Mouse (Mus musculus): ENCODE measurements around the gene Dmd. TPM values are rescaled to one million over a fixed set of nuclear protein-coding genes. Genes with fewer than 3 reads are reported as not detected.
"Not testable (repeated sequence)": the region's sequence is repeated elsewhere in the genome, so short reads cannot be mapped to it uniquely, and the experiment has no call there.

Gene Dmd
- polyA plus RNA-seq, 1 experiment from 2014 or later, result 21.4 TPM

GRCm38 (mm10) chrX:83674998-83675397 lies 726.3 kb downstream of the Dmd start:
- Histone ChIP-seq H3K4me2 (ENCODE audit: low read depth) (no peak overlapping the region), H3K27me3 (ENCODE audit: control insufficient read depth, insufficient read depth, low read length) (no peaks in the 10 kb centered on the region), H3K27ac (ENCODE audit: low read depth, low read length) (no peak overlapping the region), H3K4me1 (ENCODE audit: control insufficient read depth, insufficient read depth, low read length) (no peaks in the 10 kb centered on the region), H3K9ac (ENCODE audit: low read length) (no peak overlapping the region), H3K9me3 (ENCODE audit: control insufficient read depth, low read length) (no peaks in the 10 kb centered on the region), H3K4me3 (ENCODE audit: low read depth, low read length) (no peak overlapping the region), H3K36me3 (ENCODE audit: control insufficient read depth, insufficient read depth, low read length) (no peaks in the 10 kb centered on the region)
- 67% methylated on average over 1 of the region's 1 CpGs for WGBS
- DNase-seq (ENCODE audit: low spot score) (peak; percentile 10), ATAC-seq (ENCODE audit: insufficient read depth, low FRiP score, low TSS enrichment) (no peak)

DNA sequence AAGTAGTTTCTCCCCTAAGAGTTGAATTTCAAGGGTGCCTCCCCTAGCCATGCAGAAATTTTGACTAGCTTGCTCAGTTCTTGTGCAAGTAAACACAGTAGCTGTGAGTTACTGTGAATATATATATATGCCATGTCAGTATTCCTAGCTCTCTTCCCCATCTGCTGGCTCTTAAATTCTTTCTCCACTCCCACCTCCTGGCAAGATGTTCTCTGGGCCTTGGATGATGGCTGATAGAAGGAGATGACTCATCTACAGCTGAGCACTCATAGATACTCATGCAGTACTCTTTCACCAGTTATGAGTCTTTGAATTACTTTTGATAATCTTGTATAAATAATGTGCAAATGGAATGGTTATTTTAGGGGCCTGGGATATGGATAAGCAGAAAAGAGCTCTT lies 737.9 kb downstream of the Dmd start:
- no peaks in the 10 kb centered on the region for H3K36me3 ChIP-seq (ENCODE audit: control insufficient read depth, insufficient read depth, low read length)
- H3K4me1 ChIP-seq (ENCODE audit: control insufficient read depth, insufficient read depth, low read length), result no peaks in the 10 kb centered on the region
- ATAC-seq (ENCODE audit: insufficient read depth, low FRiP score, low TSS enrichment), result no peak
- H3K9me3 ChIP-seq (ENCODE audit: control insufficient read depth, low read length), result no peaks in the 10 kb centered on the region
- H3K9ac ChIP-seq (ENCODE audit: low read length), result no peak overlapping the region
- no peaks in the 10 kb centered on the region for H3K27me3 ChIP-seq (ENCODE audit: control insufficient read depth, insufficient read depth, low read length)
- no peak overlapping the region for H3K4me3 ChIP-seq (ENCODE audit: low read depth, low read length)
- H3K27ac ChIP-seq (ENCODE audit: low read depth, low read length), result no peak overlapping the region
- no peak for DNase-seq (ENCODE audit: low spot score)
- H3K4me2 ChIP-seq (ENCODE audit: low read depth), result no peak overlapping the region

DNA sequence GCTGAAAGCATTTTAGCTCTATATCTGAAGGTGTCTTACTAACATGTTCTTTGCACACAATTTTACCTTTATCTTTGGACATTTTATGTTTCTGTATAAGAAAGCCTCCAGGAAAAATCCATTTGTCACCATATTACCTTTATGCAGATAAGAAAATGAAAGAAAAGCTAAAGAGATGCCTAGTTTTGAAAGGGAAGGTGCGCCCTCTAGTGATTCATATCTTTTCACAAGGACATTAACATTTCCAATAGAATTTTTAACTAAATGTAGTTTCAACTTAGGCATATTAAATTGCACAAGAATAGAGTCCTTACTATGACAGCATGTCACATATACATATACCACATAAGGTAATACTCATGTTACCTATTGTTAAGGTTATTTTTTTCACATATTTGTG lies 791.9 kb downstream of the Dmd start:
- no peak overlapping the region for H3K4me2 ChIP-seq (ENCODE audit: low read depth)
- 14% methylated on average over 1 of the region's 1 CpGs for WGBS

GRCm38 (mm10) chrX:83746301-83747008 lies 797.8 kb downstream of the Dmd start:
- no peak overlapping the region for H3K4me2 ChIP-seq (ENCODE audit: low read depth)
- WGBS, result 61% methylated on average over 4 of the region's 4 CpGs
- ATAC-seq (ENCODE audit: insufficient read depth, low FRiP score, low TSS enrichment) (no peak), DNase-seq (ENCODE audit: low spot score) (no peak)
- no peak overlapping the region for H3K4me3 ChIP-seq (ENCODE audit: low read depth, low read length)
- H3K27ac ChIP-seq (ENCODE audit: low read depth, low read length), result no peak overlapping the region
- H3K4me1 ChIP-seq (ENCODE audit: control insufficient read depth, insufficient read depth, low read length), result no peaks in the 10 kb centered on the region
- no peaks in the 10 kb centered on the region for H3K9me3 ChIP-seq (ENCODE audit: control insufficient read depth, low read length)
- H3K27me3 ChIP-seq (ENCODE audit: control insufficient read depth, insufficient read depth, low read length), result no peaks in the 10 kb centered on the region
- H3K36me3 ChIP-seq (ENCODE audit: control insufficient read depth, insufficient read depth, low read length), result no peaks in the 10 kb centered on the region
- no peak overlapping the region for H3K9ac ChIP-seq (ENCODE audit: low read length)

More for the DNA sequence above, 791.9 kb downstream of the Dmd start:
- H3K4me3 ChIP-seq (ENCODE audit: low read depth, low read length), result no peak overlapping the region
- H3K36me3 ChIP-seq (ENCODE audit: control insufficient read depth, insufficient read depth, low read length), result no peaks in the 10 kb centered on the region
- no peaks in the 10 kb centered on the region for H3K9me3 ChIP-seq (ENCODE audit: control insufficient read depth, low read length)
- DNase-seq (ENCODE audit: low spot score) (no peak), ATAC-seq (ENCODE audit: insufficient read depth, low FRiP score, low TSS enrichment) (no peak)
- no peaks in the 10 kb centered on the region for H3K4me1 ChIP-seq (ENCODE audit: control insufficient read depth, insufficient read depth, low read length)
- no peaks in the 10 kb centered on the region for H3K27me3 ChIP-seq (ENCODE audit: control insufficient read depth, insufficient read depth, low read length)
- no peak overlapping the region for H3K27ac ChIP-seq (ENCODE audit: low read depth, low read length)
- no peak overlapping the region for H3K9ac ChIP-seq (ENCODE audit: low read length)

DNA sequence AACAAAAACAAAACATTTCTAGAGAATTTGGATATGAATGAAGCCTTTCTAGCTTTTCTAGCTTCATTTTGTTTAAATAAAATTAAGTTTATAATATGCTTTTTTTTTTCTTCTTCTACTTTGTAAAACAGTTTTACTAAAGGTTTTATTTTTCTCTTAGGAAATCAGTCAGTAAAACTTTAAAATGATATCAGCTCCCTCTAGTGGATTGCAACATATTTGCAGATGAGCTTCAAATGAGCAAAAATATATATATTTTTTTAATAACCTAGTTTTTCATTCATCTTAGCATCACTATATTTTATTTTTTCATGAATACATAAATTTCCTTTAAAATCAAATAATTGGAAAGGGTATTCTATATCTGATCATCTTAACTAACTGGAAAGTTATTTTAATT lies 838.7 kb downstream of the Dmd start:
- Histone ChIP-seq H3K36me3 (ENCODE audit: control insufficient read depth, insufficient read depth, low read length) (no peaks in the 10 kb centered on the region), H3K4me2 (ENCODE audit: low read depth) (no peak overlapping the region), H3K4me3 (ENCODE audit: low read depth, low read length) (no peak overlapping the region), H3K27me3 (ENCODE audit: control insufficient read depth, insufficient read depth, low read length) (no peaks in the 10 kb centered on the region), H3K27ac (ENCODE audit: low read depth, low read length) (no peak overlapping the region), H3K4me1 (ENCODE audit: control insufficient read depth, insufficient read depth, low read length) (no peaks in the 10 kb centered on the region), H3K9me3 (ENCODE audit: control insufficient read depth, low read length) (no peaks in the 10 kb centered on the region), H3K9ac (ENCODE audit: low read length) (no peak overlapping the region)
- DNase-seq (ENCODE audit: low spot score) (no peak), ATAC-seq (ENCODE audit: insufficient read depth, low FRiP score, low TSS enrichment) (no peak)

DNA sequence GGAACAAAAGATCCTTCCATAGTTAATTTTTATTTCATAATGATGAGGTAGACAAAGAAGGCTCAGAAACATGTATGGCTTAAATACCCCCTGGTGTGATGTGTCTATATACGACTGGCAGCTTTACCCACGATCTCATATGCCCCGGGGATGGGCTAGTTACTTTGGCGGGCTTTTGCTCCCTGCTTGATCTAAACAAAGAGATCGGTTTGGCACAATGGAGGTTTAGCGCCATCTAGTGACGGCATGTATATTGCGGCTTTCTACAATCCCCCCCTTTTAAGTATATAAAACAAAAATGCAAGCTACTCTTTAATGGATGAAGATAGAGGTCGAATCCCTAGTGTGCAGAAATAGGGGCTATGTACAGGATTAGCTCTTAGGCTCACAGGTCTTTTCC lies 918.8 kb downstream of the Dmd start:
- H3K4me3 ChIP-seq (ENCODE audit: low read depth, low read length); H3K9me3 ChIP-seq (ENCODE audit: control insufficient read depth, low read length); H3K9ac ChIP-seq (ENCODE audit: low read length); ATAC-seq (ENCODE audit: insufficient read depth, low FRiP score, low TSS enrichment); H3K27me3 ChIP-seq (ENCODE audit: control insufficient read depth, insufficient read depth, low read length); H3K4me2 ChIP-seq (ENCODE audit: low read depth); H3K27ac ChIP-seq (ENCODE audit: low read depth, low read length); H3K4me1 ChIP-seq (ENCODE audit: control insufficient read depth, insufficient read depth, low read length); H3K36me3 ChIP-seq (ENCODE audit: control insufficient read depth, insufficient read depth, low read length): not testable (repeated sequence)
- WGBS, result 51% methylated on average over 9 of the region's 9 CpGs
- peak; percentile 18 for DNase-seq (ENCODE audit: low spot score)

DNA sequence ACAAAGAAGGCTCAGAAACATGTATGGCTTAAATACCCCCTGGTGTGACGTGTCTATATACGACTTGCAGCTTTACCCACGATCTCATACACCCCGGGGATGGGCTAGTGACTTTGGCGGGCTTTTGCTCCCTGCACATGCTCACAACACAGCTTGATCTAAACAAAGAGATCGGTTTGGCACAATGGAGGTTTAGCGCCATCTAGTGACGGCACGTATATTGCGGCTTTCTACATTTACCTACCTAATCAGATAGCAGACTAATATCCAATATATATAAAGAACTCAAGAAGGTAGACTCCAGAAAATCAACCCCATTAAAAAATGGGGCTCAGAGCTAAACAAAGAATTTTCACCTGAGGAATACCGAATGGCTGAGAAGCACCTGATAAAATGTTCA lies 926.7 kb downstream of the Dmd start:
- 81% methylated on average over 11 of the region's 11 CpGs for WGBS
- peak; percentile 11 for DNase-seq (ENCODE audit: low spot score)

GRCm38 (mm10) chrX:83975895-83976294 lies 1027.2 kb downstream of the Dmd start:
- Histone ChIP-seq H3K36me3 (ENCODE audit: control insufficient read depth, insufficient read depth, low read length) (no peaks in the 10 kb centered on the region), H3K9me3 (ENCODE audit: control insufficient read depth, low read length) (no peaks in the 10 kb centered on the region), H3K4me1 (ENCODE audit: control insufficient read depth, insufficient read depth, low read length) (no peaks in the 10 kb centered on the region), H3K27me3 (ENCODE audit: control insufficient read depth, insufficient read depth, low read length) (no peaks in the 10 kb centered on the region), H3K9ac (ENCODE audit: low read length) (no peak overlapping the region), H3K27ac (ENCODE audit: low read depth, low read length) (no peak overlapping the region), H3K4me3 (ENCODE audit: low read depth, low read length) (no peak overlapping the region), H3K4me2 (ENCODE audit: low read depth) (no peak overlapping the region)
- 75% methylated on average over 1 of the region's 1 CpGs for WGBS
- ATAC-seq (ENCODE audit: insufficient read depth, low FRiP score, low TSS enrichment) (no peak), DNase-seq (ENCODE audit: low spot score) (no peak)

More for the DNA sequence above, 926.7 kb downstream of the Dmd start:
- not testable (repeated sequence) for H3K27ac ChIP-seq (ENCODE audit: low read depth, low read length); H3K9me3 ChIP-seq (ENCODE audit: control insufficient read depth, low read length); H3K27me3 ChIP-seq (ENCODE audit: control insufficient read depth, insufficient read depth, low read length); ATAC-seq (ENCODE audit: insufficient read depth, low FRiP score, low TSS enrichment); H3K4me2 ChIP-seq (ENCODE audit: low read depth); H3K36me3 ChIP-seq (ENCODE audit: control insufficient read depth, insufficient read depth, low read length); H3K4me3 ChIP-seq (ENCODE audit: low read depth, low read length); H3K9ac ChIP-seq (ENCODE audit: low read length); H3K4me1 ChIP-seq (ENCODE audit: control insufficient read depth, insufficient read depth, low read length)

- no peaks in the 10 kb centered on the region for H3K27me3 ChIP-seq (ENCODE audit: control insufficient read depth, insufficient read depth, low read length)
- no peak overlapping the region for H3K4me3 ChIP-seq (ENCODE audit: low read depth, low read length)
- no peaks in the 10 kb centered on the region for H3K4me1 ChIP-seq (ENCODE audit: control insufficient read depth, insufficient read depth, low read length)
- no peak overlapping the region for H3K27ac ChIP-seq (ENCODE audit: low read depth, low read length)
- no peaks in the 10 kb centered on the region for H3K36me3 ChIP-seq (ENCODE audit: control insufficient read depth, insufficient read depth, low read length)
- 40% methylated on average over 7 of the region's 7 CpGs for WGBS
- no peaks in the 10 kb centered on the region for H3K9me3 ChIP-seq (ENCODE audit: control insufficient read depth, low read length)
- no peak for ATAC-seq (ENCODE audit: insufficient read depth, low FRiP score, low TSS enrichment)
- no peak overlapping the region for H3K4me2 ChIP-seq (ENCODE audit: low read depth)
- no peak overlapping the region for H3K9ac ChIP-seq (ENCODE audit: low read length)
- peak; percentile 45 for DNase-seq (ENCODE audit: low spot score)
These were observed 1052.6 kb downstream of the Dmd start for GRCm38 (mm10) chrX:84001294-84001693.
